Mouse (Mus musculus) heart, adult 2 months (tissue): ENCODE data around the gene Ddt. TPM values are rescaled to one million over a fixed set of nuclear protein-coding genes. Genes with fewer than 3 reads are reported as not detected.
"Not testable (repeated sequence)": the region's sequence is repeated elsewhere in the genome, so short reads cannot be mapped to it uniquely, and the experiment has no call there.

Experiments
- DNase-seq, 2 experiments: peaks; one replicate each; pipeline ENCODE4 v3.0.0; 2021
- H3K27ac ChIP-seq: fragments of 200-600 bp; 2 replicates; pipeline ENCODE4 v1.8.1; 2022
- H3K27me3 ChIP-seq: fragments of 200-500 bp; 2 replicates; pipeline ENCODE4 v1.6.1; 2012; ENCODE audit warnings: mild to moderate bottlenecking, low read length, inconsistent platforms, mixed read lengths; ENCODE audit not compliant: control insufficient read depth, insufficient read depth
- H3K36me3 ChIP-seq: fragments of 200-500 bp; 2 replicates; pipeline ENCODE4 v1.6.1; 2012; ENCODE audit warnings: low read length, inconsistent platforms; ENCODE audit not compliant: control insufficient read depth, insufficient read depth
- H3K4me1 ChIP-seq: fragments of 200-500 bp; 2 replicates; pipeline ENCODE4 v1.6.1; 2011; ENCODE audit warnings: low read length; ENCODE audit not compliant: control insufficient read depth, insufficient read depth
- H3K4me3 ChIP-seq: fragments of 200-600 bp; 2 replicates; pipeline ENCODE4 v1.8.1; 2022
- H3K79me2 ChIP-seq: fragments of 200-500 bp; replicated peaks from 2 replicates; pipeline ENCODE4 v1.6.1; 2012; ENCODE audit warnings: mild to moderate bottlenecking, inconsistent platforms, low read length, moderate library complexity, mixed read lengths; ENCODE audit not compliant: control insufficient read depth, insufficient read depth
- H3K9ac ChIP-seq: fragments of 200-500 bp; 2 replicates; pipeline ENCODE4 v1.6.1; 2012; ENCODE audit warnings: low read depth, mild to moderate bottlenecking, control low read depth, inconsistent platforms, low read length, mixed read lengths
- CTCF ChIP-seq: fragments of 200-600 bp; IDR thresholded peaks from 2 replicates; pipeline ENCODE4 v1.8.1; 2022; ENCODE audit warnings: antibody characterized with exemption, mild to moderate bottlenecking, moderate library complexity
- EP300 ChIP-seq: fragments of 200-500 bp; IDR thresholded peaks from 2 replicates; pipeline ENCODE4 v1.6.1; 2011; ENCODE audit warnings: low read depth, low read length, control low read depth; ENCODE audit not compliant: insufficient read depth
- POLR2A ChIP-seq: fragments of 200-500 bp; IDR thresholded peaks from 2 replicates; pipeline ENCODE4 v1.6.1; 2011; ENCODE audit warnings: mild to moderate bottlenecking, low read depth, low read length, control low read depth; ENCODE audit not compliant: insufficient read depth
- WGBS: fragments of 180-500 bp; shearing (Covaris S2); methylation state at CpG from one replicate; pipeline ENCODE4 v1.1.7; 2018; 5-methylcytosine and 5-hydroxymethylcytosine counted together
- intact Hi-C: fragments of 180-260 bp; cut with DNase I; formaldehyde crosslinking; loops from one replicate; pipeline ENCODE4 v1.15.1; 2025
- polyA plus RNA-seq: library from polyadenylated mRNA; depleted of rRNA; stranded (reverse); fragments of >200 nt; gene quantifications from 2 replicates; pipeline ENCODE4 v1.2.3, GENCODE M21; 2012
- total RNA-seq, 2 experiments: library from RNA; stranded (reverse); gene quantifications; 2 replicates each; pipeline ENCODE4 v1.2.3; 2021

The Ddt gene
- total and polyA plus RNA-seq, 3 experiments, result 89.2 to 116 (median 110) TPM

DNA sequence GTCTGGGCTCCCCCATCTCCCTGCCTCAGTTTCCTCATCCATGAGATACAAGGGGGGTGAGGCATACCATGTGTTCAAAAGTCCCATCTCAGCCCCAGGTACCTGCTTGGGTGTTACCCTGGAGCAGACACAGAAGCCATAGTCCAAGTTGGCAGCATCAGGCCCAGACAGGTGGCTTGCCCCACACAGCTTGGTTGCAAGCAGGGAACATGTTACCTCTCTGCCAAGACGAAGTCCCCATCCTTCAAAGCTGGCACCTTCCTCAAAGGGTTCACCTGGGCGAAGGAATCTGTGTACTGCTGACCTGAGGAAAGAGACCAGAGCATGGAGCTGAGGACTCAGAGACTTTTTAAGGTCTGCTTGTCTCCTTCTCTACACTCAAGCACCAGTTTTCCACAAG lies 4.7 kb upstream of the Ddt start:
- no peak for DNase-seq
- intact Hi-C loops, result no loop called here
- Histone ChIP-seq H3K4me3 (no peak overlapping the region), H3K4me1 (peaks cover 2% of the 10 kb centered on the region; the same call in 1 of the 2 replicates), H3K36me3 (no peaks in the 10 kb centered on the region), H3K27ac (no peak overlapping the region), H3K9ac (no peak overlapping the region), H3K79me2 (no peaks in the 10 kb centered on the region), H3K27me3 (no peaks in the 10 kb centered on the region)
- TF ChIP-seq EP300 (no peak), CTCF (no peak), POLR2A (no peak)
- 78% methylated on average over 2 of the region's 2 CpGs for WGBS

DNA sequence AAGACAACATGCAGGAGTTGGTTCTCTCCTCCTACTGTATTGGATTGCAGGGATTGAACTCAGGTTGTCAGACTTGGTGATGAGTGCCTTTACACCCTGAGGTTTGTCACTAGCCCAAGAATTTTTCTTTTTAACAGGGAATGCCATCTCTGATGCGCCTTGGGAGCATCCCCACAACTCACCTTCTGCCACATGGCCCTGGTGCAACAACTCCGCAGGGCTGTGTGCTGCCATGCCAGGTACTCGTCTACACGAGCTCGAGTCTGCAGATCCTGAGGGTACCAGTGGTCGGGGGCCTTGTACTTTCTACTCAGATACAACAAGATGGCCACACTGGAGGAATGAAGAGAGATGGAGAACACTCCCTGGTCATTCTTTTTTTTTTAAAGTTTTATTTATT lies 3.3 kb upstream of the Ddt start:
- intact Hi-C loops, result no loop called here
- TF ChIP-seq CTCF, result no peak
- TF ChIP-seq POLR2A, result no peak
- no peak for TF ChIP-seq EP300
- no peak overlapping the region for H3K9ac ChIP-seq

DNA sequence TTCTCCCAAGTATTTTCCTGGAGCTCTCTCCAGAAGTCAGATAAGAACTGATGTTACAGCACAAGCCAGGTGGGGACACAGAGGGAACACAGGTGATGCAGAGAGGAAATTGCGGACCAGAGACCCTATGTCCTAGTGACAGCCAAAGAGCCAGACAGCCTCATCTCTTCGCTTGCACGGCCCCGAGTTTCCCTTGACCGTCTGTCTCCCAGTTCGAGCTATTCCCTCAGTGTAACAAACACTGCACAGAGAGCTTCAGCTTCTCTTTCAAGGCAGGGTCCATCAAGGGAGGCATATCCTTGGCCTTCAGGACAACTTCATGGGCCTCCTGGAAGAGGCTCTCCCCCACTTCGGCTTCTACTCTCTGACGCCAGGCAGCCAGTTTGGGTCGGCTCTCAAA lies 1.4 kb upstream of the Ddt start:
- no peaks in the 10 kb centered on the region for H3K79me2 ChIP-seq
- H3K27me3 ChIP-seq, result no peaks in the 10 kb centered on the region
- H3K36me3 ChIP-seq, result no peaks in the 10 kb centered on the region
- no peak for DNase-seq
- no peak overlapping the region for H3K4me3 ChIP-seq
- 88% methylated on average over 9 of the region's 9 CpGs for WGBS
- TF ChIP-seq EP300, result no peak
- TF ChIP-seq CTCF, result no peak
- no peak for TF ChIP-seq POLR2A
- H3K4me1 ChIP-seq, result no peaks in the 10 kb centered on the region
- no peak overlapping the region for H3K9ac ChIP-seq
- no peak overlapping the region for H3K27ac ChIP-seq
- intact Hi-C loops, result no loop called here

More for the DNA sequence above, 3.3 kb upstream of the Ddt start:
- Histone ChIP-seq H3K4me1 (peaks cover 2% of the 10 kb centered on the region; the same call in 1 of the 2 replicates), H3K4me3 (no peak overlapping the region), H3K79me2 (no peaks in the 10 kb centered on the region), H3K36me3 (no peaks in the 10 kb centered on the region), H3K27ac (no peak overlapping the region), H3K27me3 (no peaks in the 10 kb centered on the region)
- WGBS, result 89% methylated on average over 6 of the region's 6 CpGs
- DNase-seq, result no peak

DNA sequence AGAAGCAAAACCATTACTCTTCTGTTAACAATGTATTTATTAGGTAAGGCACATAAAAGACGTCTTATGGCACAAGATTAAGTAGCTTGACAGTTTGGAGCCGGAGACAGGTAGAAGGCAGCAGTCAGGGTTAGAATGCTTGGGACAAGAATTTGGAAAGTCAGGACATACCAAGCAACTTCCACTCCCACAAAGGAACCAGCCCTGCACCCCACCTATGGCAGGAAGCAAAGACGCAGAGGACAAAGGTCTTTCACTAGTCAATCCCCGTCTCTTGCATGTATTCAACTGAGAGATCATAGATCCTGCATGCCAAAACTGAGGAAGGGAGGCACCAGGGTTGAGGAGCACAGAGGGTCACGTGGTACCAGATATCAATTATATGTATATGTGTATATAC lies 888 bp upstream of the Ddt start:
- no peak for DNase-seq
- Histone ChIP-seq H3K36me3 (no peaks in the 10 kb centered on the region), H3K9ac (no peak overlapping the region), H3K4me1 (no peaks in the 10 kb centered on the region), H3K27me3 (no peaks in the 10 kb centered on the region), H3K27ac (no peak overlapping the region), H3K4me3 (no peak overlapping the region), H3K79me2 (no peaks in the 10 kb centered on the region)
- intact Hi-C loops, result no loop called here
- no peak for TF ChIP-seq EP300
- TF ChIP-seq POLR2A, result no peak
- no peak for TF ChIP-seq CTCF
- 88% methylated on average over 5 of the region's 5 CpGs for WGBS

DNA sequence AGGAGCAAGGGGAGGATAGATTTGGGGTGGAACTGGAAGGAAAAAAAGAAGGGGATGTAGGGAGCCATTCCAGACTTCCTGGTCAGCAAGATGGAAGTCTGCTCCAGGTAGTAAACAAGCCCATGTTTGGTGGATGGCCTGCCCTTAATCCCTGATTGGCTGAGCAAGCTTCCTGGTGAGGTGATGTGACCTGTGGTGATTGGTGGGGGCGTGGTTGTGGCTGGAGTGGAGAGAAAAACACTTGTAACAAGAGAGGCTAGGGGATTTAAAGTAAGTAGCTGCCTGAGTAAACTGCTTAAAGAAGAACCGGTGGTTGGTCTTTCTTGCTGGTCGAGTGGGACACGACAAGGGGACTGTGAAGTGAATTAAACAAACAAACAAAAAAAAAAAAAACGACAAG lies 5.5 kb downstream of the Ddt start:
- intact Hi-C loops, H3K4me1 ChIP-seq: not testable (repeated sequence)
- 35% methylated on average over 5 of the region's 5 CpGs for WGBS

DNA sequence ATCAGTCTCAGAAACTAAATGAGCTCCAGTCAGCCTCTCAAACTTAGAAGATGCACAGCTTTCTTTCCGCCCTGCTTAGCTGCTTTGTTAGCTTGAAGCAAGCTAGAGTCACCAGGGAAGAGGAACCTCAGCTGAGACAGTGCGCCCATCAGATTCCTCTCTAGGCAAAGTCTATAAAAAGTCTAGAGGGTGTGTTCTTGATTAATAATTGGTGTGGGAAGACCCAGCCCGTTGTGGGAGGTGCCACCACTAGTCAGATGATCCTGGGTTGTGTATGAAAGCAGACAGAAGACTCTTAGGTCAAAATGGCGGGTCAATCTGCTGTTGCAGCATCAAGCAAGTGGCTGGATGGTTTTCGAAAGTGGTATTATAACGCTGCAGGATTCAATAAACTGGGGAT lies 6.4 kb downstream of the Ddt start:
- 81% methylated on average over 6 of the region's 6 CpGs for WGBS
- Histone ChIP-seq H3K36me3 (no peaks in the 10 kb centered on the region), H3K27ac (no peak overlapping the region), H3K4me3 (no peak overlapping the region), H3K27me3 (no peaks in the 10 kb centered on the region), H3K9ac (no peak overlapping the region), H3K4me1 (peaks cover 3% of the 10 kb centered on the region; the same call in 1 of the 2 replicates), H3K79me2 (peaks cover 3% of the 10 kb centered on the region; the same call in 1 of the 2 replicates)
- no peak for DNase-seq
- no peak for TF ChIP-seq EP300
- TF ChIP-seq CTCF, result no peak
- TF ChIP-seq POLR2A, result no peak
- intact Hi-C loops, result no loop called here

More for the DNA sequence above, 5.5 kb downstream of the Ddt start:
- not testable (repeated sequence) for H3K36me3 ChIP-seq, H3K27ac ChIP-seq, H3K27me3 ChIP-seq, H3K9ac ChIP-seq, H3K4me3 ChIP-seq, DNase-seq, H3K79me2 ChIP-seq
